In genomic region chr4:4635338-4635737, GRCm38 (mm10) we compare ENCODE assay signal across 20 mouse cellular contexts.
A peak's percentile ranks its signal among the peaks of the same experiment; 100 is the strongest.
DNase-seq lines count a peak whose midpoint lies in the region; ATAC-seq and TF ChIP-seq lines count a peak whose summit lies in the region.
"Had no signal": no experiment of that assay in that cellular context is flagged by ENCODE, and none has a peak within 500 bp of the region (broad histone marks: within the 10 kb centered on the region; RNA-seq: fewer than 3 reads in every experiment).

No protein-coding gene starts in this region.

- WGBS in liver, postnatal 0 days (ENCODE audit: insufficient replicate concordance): 39% methylated on average over 6 of the region's 6 CpGs

- ATAC-seq in liver, postnatal 0 days: no peak
- ATAC-seq: midbrain, embryonic 16.5 days had no signal

- TF ChIP-seq EP300 in liver, postnatal 0 days (IDR thresholded peaks at IDR 0.05; ENCODE audit: low read depth): no peak

- no peaks in the 10 kb centered on the region for H3K4me1 ChIP-seq in liver, postnatal 0 days (ENCODE audit: insufficient read depth)
- H3K4me1 ChIP-seq: heart, embryonic 13.5 days; liver, embryonic 13.5 days; megakaryocyte, embryonic 14.5 days had no signal

- no peaks in the 10 kb centered on the region for H3K27me3 ChIP-seq in liver, postnatal 0 days (ENCODE audit: insufficient read depth, low read length)
- H3K27me3 ChIP-seq: heart, embryonic 13.5 days; liver, embryonic 13.5 days; megakaryocyte, embryonic 14.5 days; neural tube, embryonic 13.5 days had no signal

- no peak overlapping the region for H3K9ac ChIP-seq in liver, postnatal 0 days (replicated peaks)
- H3K9ac ChIP-seq: heart, embryonic 13.5 days; liver, embryonic 13.5 days; neural tube, embryonic 13.5 days had no signal

- no peak overlapping the region for H3K27ac ChIP-seq in liver, postnatal 0 days (ENCODE audit: low read depth)
- H3K27ac ChIP-seq: heart, embryonic 13.5 days; liver, embryonic 13.5 days; neural tube, embryonic 13.5 days had no signal

- H3K4me2 ChIP-seq in liver, postnatal 0 days (ENCODE audit: low read depth, low read length): no peak overlapping the region
- H3K4me2 ChIP-seq: heart, embryonic 13.5 days; liver, embryonic 13.5 days; neural tube, embryonic 13.5 days had no signal

- no peaks in the 10 kb centered on the region for H3K9me3 ChIP-seq in liver, postnatal 0 days (ENCODE audit: low read length)
- H3K9me3 ChIP-seq: G1E; heart, embryonic 13.5 days; liver, embryonic 13.5 days; megakaryocyte, embryonic 14.5 days; neural tube, embryonic 13.5 days had no signal

- no peaks in the 10 kb centered on the region for H3K36me3 ChIP-seq in liver, postnatal 0 days (replicated peaks; ENCODE audit: insufficient read depth, low read length)
- H3K36me3 ChIP-seq: G1E; heart, embryonic 13.5 days; liver, embryonic 13.5 days; neural tube, embryonic 13.5 days had no signal

- peak; percentile 3 for DNase-seq in adrenal gland, postnatal 14 days
- no peak for DNase-seq in adrenal gland, adult (ENCODE audit: inconsistent age in 2 of 2, low spot score in 1 of 2)
- peak; percentile 57 for DNase-seq in 3134 (ENCODE audit: extremely low read depth, insufficient read length, low spot score)
- peak; percentile 5 for DNase-seq in brain, adult 2 months (ENCODE audit: low read depth, low spot score)
- peak; percentile 27 for DNase-seq in forelimb bud, embryonic 11.5 days (ENCODE audit: low read depth, low spot score)
- DNase-seq in liver, postnatal 0 days: no peak
- DNase-seq in thymus, postnatal 0 days (ENCODE audit: low spot score): no peak
- DNase-seq in left cerebral cortex, adult 11 months (ENCODE audit: low spot score): no peak
- DNase-seq: adrenal gland, postnatal 25 days; cerebellum, adult 9-11 months; kidney, postnatal 10 days; layer of hippocampus, adult 9-11 months; liver, embryonic 13.5 days; lung, postnatal 10 days; thymus, adult 2 months had no signal

- H3K4me3 ChIP-seq in liver, postnatal 0 days (ENCODE audit: low read depth, low read length): no peak overlapping the region
- H3K4me3 ChIP-seq: heart, embryonic 13.5 days; liver, embryonic 13.5 days; megakaryocyte, embryonic 14.5 days; neural tube, embryonic 13.5 days had no signal

- no peak for TF ChIP-seq CTCF in liver, postnatal 0 days (IDR thresholded peaks at IDR 0.05; ENCODE audit: low read depth)

Comparison
In these comparisons a context has a peak if more than half of its experiments do, and no peak if none do; other contexts are left out.
1. DNase-seq: peak in adrenal gland, postnatal 14 days (single experiment), 3134 (single experiment), brain, adult 2 months (single experiment) and forelimb bud, embryonic 11.5 days (single experiment); none in adrenal gland, adult (0 of 2), liver, postnatal 0 days (single experiment), thymus, postnatal 0 days (single experiment) and left cerebral cortex, adult 11 months (single experiment).